Mouse (Mus musculus) MEL-GATA-1-ER (cell line): Measurements from ENCODE around the gene Tmem159.

Source experiments
- DNase-seq: peaks from one replicate; pipeline ENCODE4 v3.0.0-alpha.2; 2012; ENCODE audit warnings: low read depth; ENCODE audit errors: extremely low read depth

The Tmem159 gene

DNA sequence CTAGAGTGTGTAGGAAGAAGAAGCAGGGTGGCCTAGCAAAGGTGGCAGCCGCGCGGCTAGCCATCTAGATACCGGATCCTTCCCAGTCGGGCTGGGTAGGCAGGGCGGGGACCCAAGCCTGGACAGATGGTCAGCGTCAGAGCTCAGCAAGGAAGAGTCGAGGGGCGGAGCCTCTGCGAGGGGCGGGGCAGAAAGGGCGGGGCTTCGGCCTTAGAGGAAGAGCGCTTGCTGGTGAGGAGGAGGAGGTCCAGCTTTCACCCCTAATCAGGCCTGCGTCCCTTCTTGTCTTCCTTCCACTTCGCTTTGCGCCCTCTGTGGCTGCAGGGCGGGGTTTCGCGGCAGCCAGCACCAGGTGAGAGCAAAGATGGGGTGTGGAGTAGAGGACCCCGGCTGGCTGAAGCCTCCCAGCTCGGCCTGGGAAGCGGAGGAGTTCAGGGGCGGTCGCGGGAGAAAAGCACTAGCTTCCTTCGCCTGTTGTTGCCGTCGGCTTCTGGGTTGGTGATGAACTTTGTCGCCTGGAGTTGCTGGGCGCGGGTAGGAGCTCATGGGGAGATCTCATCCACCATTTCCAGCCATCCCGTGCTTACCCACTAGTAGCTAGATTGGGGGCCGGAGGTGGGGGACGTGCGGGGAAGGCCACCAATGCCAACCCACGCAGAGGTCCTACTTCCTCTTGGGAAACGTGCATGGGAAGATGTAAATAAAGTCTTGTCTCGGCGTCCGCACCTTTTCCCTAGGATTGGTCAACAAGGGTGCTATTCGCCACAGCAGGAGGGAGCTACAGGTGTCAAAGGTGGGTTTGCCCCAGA is at the start of gene Tmem159:
TSS of gene Tmem159 (plus strand) at position 190 of the 809 bp plus-strand sequence.
- DNase-seq: no peak

DNA sequence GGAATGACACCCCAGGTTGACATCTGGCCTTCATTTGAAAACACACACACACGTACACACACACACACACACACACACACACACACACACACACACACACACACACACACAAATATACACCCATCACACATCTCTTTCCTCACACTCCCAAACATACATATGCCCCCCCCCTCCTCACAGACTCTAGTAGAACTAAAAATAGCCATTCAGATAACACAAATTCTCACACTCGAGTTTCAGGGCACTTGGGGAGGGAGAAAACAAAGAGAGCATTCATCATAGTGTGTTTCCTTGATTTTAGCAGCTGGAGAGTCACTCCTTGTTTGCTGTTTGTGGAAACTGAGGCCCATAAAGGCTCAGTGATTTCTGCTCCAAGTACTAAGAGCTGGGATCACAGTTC is 48.1 kb upstream of the Tmem159 start:
- DNase-seq: no peak

DNA sequence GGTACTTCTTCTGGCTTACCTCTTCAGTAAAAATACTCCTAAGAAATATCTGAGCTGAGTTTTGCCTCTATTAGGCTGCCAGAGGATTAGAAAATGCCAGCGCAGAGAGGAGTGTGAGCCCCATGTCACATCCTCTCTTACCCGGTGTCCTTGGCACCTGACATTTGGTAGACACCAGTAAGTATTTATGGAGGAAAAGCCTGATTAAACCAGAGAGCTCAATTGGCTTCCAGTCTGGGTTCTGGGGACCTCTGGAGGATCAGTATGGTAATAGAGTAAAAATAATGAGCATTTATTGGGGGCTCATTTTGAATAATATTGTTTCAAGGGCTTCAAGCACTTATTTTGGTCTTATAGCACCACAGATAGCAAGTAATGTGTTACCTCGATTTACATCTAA is 46.7 kb upstream of the Tmem159 start:
- no peak for DNase-seq

DNA sequence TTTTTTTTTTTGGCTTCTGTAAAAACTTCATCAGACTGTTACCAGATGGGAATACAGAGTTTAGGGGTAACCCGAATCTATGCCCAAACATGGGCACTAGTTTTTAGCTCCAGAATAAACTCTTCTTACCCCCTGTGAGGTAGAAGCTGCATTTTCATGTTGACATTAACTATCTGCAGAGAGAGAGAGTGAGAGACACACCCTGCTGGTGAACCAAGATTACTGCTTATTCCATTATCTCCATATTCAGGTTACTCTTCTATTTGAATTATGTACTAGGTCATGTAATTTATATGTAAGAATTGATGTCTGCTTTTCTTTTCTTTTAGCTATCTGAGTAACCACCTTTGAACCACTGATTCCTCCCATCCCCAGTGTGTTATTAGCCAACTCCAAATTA is 38.1 kb upstream of the Tmem159 start:
- no peak for DNase-seq

DNA sequence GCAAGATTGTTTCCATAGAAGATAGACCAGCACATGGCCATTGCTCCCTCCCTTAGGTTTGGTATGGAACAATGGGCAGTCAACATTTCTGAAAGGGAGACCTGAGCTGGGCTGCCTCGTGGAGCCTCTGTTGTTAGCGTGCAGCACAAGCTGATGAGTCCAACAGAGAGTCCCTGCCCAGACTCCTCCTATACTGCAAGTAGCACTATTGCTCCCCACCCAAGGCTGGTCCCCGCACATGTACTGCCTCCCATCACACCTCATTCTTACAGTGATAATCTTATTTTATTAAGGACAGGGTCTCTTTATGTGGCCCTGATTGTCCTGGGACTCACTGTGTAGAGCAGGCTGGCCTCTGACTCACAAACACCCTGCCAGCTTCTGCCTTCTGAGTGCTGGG is 34.0 kb upstream of the Tmem159 start:
- no peak for DNase-seq

DNA sequence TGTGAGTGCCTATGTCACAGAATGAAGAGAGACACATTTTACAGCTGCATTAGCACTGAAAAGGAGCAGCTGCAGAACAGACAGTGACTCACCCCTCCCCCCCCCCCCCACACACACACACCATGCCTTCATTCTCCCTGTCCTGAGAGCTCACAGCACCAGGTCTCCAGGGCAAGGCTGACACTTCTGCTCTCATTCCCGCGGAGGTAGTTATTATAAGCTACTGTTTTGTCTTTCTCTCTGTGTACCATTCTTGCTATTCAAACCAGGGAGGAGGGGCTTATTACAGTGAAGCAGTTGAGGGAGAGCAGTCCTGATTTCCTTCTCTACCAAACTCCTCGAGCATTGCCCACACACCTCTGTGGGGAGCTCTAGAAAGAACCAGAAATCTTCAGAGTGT is 33.0 kb upstream of the Tmem159 start:
- no peak for DNase-seq

DNA sequence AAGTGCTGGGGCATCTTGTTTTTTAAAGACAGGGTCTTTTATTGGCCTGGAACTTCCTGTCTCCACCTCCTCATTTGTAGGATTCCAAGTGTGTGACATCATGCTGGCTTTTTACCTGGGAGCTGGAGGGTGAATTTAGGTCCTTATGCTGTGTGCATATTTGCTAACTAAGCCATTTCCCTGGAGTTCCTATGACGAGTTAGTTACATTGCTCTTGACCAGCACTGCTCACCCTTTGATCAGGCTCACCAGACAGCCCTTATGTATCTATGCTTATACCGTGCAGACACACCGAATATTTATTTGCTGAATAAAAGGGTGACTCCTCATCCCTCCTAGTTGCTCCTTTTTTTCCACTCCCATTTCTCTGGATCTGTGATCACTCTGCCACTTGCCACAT is 22.0 kb upstream of the Tmem159 start:
- DNase-seq: no peak

DNA sequence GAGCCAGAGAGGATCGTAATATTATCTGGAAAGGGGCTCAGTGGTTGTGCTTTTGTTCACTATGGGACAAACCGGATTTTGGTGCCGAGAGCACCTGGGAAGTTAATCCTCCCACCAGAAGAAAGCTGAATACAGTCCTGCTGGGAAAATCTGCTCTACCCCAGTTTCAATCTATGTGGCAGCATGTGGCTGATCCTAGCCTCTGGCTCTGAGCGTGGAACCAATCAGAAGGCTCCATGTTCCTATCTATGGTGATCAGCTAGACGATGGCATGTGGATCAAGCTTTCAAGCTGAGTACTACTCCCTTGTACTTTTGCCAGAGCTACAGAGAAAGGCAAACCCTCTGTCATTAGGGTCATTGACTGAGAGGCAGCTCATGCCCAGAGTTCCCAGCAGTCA is 9.1 kb upstream of the Tmem159 start:
- DNase-seq: no peak

DNA sequence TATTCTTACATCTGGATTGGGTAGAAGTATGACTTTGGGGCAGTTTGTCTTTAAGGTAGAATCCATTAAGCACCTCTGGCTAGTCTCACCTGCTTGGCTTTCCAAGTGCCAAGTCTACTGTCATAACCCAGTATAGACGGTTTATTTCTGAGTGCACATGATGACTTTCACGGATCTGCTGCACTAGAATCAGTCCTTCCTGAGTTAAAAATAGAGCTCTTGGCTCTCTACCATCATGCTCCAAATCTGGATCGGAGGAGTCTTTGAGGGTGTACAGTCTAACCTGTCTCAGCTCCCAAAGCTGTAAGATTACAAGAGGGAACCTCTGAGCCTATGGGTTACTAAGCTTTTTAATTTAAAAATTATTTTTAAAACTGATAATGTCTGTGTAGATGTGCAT is 7.9 kb upstream of the Tmem159 start:
- no peak for DNase-seq

DNA sequence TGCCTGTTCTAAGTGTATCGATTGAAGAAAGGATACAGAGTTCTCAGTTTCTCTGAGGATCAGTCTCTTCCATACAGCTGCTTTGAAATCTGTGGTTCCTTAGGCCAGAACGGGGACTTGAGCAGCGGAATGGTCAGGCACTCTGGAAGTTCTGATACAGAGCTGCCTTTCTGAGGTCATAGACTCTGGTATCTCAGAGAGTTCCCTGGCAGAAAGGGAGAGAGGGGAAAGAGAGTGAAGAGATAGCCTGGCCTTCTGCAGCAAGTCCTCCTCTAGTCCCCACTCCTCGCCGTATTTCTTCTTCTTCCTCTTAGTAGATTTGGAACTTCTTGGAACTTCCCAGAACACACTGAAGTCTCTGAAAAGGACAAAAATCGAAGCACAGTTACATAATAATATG is 7.0 kb upstream of the Tmem159 start, which contains the start of gene Dnah3:
TSS of gene Dnah3 (minus strand) at position 101 of the 400 bp plus-strand sequence.
- DNase-seq: no peak

DNA sequence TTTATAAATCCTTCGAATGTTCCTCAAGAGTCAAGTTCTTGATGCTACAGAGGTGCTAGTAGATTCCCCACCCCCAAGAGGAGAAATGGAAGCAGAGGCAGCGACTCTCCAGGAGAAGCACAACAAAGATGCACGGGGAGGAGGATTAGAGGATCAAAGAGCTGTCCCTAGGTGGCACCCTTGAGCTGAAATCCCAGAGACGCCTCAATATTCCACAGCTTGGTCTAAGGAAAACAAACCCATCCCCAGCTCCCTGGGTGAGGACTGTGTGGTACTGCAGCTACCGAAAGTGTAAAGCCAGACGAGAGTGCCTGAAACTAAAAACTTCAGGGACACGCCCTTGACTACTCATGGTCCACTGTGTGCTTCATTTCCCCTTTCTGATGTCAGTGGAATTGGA is 4.3 kb upstream of the Tmem159 start:
- no peak for DNase-seq

DNA sequence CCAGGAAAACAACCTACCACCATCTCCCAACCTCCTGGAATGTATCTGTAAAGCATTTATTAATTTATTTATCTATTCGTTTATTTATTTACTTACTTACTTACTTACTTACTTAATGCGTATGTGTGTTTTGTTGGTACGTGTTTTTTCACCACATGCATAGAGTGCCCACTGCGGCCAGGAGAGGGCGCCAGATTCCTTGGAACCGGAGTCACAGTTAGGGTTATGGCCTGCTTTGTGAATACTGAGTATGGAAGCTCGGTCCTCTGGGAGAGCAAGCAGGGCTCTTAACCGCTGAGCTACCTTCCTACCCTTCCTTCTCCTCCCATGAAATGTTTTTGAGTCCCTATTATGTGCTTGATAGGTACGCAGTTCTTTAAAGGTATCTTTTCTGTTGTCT is 3.8 kb upstream of the Tmem159 start:
- peak; percentile 46 for DNase-seq

DNA sequence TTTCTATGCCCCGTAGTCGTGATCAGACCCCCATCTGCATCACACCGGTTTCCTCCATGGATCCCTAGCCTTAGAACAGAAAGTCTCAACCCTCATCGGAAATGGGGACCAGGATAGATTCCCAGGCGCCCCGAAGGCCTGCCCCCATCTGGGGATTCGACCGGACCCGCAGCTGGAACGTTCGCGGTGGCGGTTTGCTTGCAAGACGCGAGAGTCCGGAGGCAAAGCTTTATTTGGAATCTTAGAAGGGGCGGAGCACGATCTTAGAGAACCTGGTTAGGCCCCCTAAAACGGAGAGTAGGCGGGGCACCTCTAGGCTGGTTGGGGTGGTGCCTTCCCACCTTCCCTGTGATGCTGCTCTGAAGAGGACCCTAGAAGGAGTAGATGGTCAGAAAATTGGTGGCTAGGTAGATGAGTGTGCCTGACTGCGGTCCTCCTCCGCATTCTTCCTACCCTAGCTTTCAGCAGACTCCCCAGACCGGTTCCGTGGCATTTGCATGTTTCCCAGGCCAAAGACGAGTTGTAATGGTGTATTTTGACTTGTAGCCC is 940 bp downstream of the Tmem159 start:
- DNase-seq: no peak

DNA sequence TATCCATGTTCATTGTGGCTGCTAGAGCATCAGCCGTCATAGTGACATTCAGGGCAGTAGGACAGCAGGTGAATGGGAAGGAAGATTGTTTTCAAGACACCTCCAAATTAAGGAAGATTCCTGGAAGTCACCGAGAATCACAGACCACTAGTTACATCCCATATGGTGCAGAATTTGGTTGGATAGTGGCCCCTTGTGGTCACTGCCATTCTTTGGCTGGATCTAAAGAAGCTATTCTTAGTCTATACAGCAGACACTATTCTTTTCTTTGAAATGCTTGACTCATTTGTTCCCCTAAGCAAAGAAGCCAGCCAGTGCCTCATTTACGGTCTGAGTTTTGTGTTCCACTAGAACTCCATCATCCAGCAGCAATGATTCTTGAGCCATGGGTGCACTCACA is 2.8 kb downstream of the Tmem159 start:
- no peak for DNase-seq

DNA sequence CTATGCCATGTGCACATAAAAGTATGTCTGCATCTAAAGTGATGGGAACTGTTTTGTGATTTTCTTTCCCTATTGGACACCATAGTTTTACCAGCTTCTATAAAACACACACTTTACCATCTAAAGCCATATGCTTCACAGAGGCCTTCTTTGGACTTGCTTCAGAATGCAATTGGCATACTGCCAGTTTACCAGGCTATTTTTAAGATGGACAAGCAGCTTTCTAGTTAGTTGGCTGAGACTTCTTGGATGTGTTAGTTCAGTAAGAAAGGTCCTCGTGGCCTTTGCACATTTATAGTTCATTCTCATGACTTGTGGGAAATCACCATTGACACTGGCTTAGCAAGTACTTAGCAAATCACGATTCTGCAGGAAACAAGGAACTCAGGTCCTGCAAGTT is 4.2 kb downstream of the Tmem159 start:
- no peak for DNase-seq

DNA sequence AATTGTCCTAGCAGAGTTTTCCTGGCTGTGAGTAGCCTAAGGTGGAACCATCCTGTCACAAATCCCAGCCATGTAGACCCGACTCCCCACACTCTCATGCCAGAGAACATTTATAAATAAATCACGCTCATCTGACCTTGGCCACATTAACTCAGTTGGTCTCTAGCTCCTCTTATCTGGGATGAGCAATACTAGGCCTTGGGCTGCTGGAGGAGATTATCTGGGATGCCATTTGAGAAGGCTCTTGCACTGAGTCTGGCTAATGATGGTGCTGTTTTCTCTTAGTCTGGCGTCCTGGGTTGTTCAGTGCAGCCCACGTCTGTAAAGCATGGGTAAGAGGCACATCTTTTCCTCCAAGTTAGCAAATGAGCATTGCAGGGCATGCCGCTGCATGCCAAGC is 7.5 kb downstream of the Tmem159 start:
- no peak for DNase-seq

DNA sequence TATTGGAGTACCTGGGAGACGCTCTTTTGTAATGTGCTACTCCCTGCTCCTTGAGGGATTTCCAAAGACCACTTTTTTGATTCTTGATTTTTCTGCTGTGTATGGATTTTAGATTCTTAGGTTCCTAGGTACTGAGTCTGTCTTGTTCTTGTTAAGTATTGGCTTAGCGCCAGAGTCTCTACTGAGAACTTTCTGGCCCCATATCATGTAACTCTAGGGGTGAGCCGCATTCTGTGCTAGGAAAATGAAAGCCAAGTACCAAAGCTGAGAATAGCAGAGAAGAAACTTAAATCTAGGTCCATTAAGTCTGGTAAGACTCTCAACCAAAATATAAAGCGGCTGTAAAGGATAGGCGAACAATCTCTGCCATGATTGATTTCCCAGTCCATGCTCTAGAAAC is 14.8 kb downstream of the Tmem159 start:
- no peak for DNase-seq

DNA sequence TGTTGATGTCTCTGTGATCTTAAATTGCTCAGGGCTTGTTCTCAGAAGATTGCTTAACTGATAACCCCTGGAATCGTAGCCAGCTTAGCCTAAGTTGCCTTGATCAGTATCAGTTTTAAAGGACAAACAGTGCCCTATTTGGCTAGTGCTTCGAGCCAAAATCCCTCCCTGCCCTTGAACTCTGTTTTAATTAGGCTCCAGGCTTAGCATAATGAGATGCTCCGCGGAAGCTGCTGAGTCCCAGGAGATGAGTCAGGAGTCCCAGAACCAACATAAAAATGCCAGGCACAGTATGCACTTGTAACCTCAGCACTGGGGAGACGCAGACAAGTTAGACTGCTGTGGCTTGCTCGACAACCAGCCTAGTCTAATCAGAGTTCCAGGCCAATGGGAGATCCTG is 15.4 kb downstream of the Tmem159 start:
- no peak for DNase-seq

DNA sequence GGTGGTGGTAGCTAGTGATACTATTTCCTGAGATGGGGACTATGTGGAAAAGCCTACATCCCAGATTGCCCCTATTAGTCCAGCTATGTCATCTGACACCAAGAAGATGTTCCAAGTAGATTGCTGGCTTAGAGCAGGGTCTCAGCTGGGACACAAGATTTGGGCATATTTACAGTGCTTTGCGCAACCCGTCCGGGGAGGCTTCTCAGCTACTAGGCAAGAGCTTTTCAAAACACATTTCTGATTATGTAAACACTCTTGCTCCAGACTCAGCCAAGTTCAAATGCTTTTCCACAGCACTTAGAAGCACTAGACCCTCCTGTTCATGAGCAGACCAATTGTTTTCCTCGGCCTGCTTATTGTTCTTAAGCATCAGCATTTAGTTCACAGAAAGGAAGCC is 21.6 kb downstream of the Tmem159 start:
- DNase-seq: no peak

DNA sequence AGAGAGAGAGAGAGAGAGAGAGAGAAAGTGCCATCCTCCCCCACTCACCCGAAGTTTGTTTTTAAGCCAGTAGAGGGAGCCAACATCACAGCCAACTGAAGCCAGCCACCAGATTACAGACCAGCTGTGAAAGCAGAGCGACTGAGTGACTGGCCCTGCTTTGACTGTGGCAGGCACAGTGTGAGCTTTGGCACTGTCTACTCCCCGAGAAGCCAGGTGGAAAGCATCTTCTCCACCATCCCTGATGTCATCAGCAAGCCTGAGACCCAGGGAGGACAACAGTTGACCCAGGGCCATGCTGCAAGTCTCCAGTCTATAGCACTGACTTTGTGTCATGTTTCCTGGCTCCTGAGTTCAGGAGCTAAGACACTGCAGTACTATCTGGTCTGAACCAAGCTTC is 22.7 kb downstream of the Tmem159 start:
- DNase-seq: no peak

DNA sequence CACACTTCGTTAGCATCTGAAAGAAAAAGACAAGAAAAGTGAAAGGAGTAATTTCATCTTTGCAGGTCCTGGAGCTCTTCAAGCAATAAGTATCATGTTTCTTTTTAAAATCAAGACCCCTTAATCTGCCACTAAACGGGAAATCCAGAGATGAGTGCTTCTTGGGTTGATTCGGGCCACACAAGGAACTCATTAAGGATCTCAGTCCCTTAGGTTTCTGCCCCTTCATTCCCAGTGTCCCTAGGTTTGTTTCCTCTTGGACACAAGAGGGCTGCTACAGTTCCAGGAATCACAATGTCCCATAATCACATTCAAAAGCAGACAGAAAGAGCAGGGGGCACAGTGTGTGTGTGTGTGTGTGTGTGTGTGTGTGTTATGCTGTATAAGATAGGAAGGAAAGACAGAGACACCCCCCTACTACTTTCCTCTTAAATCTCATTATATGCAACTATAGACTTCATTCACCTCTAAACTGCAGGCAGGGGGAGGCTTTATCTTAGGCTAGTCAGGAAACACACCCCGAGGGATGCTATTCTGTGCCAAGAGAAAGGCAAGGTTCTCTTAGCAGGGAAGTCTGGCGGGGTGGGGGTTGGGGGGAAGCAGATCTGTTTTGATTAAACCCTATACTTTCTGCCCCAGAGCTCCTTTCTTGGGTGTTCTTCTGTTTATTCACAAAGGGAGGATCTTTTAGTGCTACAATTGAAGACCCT is 25.0 kb downstream of the Tmem159 start:
- no peak for DNase-seq

DNA sequence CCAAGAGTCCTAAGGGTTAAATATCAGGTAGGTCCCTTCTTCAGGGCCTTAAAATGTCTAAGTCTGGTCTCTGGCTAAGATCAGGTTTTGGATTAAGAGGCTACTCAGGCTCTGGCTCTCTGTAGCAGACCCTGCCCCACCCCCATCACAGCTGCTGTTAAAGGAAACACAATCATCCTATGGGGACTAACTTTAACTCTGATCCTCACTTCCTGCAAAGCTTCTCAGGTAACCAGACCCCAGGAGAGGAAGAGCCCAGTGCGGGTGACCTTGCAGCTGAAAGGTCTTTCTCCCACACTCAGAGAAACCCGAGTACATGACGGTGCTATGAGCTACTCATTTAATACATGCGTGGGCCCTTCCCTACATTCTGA is 25.5 kb downstream of the Tmem159 start:
- no peak for DNase-seq

DNA sequence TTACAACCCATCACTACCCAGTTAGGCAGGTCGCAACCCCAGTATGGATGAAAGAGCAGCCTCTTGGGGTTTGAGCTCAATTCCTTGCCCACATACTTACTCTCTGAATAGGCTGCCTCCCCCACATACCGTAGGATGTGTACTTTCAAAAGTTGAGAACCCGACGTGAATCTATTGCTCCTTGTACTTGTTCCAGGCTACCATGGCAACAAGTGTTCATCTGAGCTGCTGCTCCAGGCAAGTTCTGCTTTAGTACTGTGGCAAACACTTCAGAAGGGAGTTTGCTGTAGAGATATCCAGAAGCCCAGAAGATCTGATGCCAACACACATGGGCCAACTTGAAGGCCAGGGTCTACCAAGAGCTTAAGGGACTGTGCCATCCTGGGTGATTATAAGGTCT is 26.8 kb downstream of the Tmem159 start:
- no peak for DNase-seq
